Mouse (Mus musculus): ENCODE data around the gene Chd4.
A peak's percentile ranks its signal among the peaks of the same experiment; 100 is the strongest.
"Not testable (repeated sequence)": the region's sequence is repeated elsewhere in the genome, so short reads cannot be mapped to it uniquely, and the experiment has no call there.

Chd4 gene

DNA sequence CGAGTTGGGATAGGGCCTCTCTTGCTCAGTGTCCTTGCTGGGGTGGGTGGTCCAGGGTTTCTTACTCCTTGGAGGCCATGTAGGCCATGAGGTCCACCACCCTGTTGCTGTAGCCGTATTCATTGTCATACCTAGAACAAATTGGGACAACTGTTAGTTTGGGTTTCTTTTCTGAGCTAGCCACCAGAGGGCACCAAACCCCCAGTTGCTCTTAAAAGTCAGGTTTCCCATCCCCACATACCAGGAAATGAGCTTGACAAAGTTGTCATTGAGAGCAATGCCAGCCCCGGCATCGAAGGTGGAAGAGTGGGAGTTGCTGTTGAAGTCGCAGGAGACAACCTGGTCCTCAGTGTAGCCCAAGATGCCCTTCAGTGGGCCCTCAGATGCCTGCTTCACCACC lies 66.2 kb downstream of the Chd4 start:
- peak; percentile 72 for DNase-seq (ENCODE audit: low spot score)

DNA sequence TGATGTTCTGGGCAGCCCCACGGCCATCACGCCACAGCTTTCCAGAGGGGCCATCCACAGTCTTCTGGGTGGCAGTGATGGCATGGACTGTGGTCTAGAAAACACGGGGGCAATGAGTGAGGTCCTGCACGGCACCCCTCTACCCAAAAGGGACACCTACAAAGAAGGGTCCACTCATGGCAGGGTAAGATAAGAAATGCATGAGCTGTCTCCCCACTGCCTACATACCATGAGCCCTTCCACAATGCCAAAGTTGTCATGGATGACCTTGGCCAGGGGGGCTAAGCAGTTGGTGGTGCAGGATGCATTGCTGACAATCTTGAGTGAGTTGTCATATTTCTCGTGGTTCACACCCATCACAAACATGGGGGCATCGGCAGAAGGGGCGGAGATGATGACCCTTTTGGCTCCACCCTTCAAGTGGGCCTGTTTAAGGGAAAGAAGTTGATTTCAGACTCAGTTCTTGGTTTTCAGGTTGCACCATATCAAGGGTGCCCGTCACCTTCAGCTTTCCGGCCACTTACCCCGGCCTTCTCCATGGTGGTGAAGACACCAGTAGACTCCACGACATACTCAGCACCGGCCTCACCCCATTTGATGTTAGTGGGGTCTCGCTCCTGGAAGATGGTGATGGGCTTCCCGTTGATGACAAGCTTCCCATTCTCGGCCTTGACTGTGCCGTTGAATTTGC lies 67.0 kb downstream of the Chd4 start:
- not testable (repeated sequence) for DNase-seq (ENCODE audit: low spot score)

DNA sequence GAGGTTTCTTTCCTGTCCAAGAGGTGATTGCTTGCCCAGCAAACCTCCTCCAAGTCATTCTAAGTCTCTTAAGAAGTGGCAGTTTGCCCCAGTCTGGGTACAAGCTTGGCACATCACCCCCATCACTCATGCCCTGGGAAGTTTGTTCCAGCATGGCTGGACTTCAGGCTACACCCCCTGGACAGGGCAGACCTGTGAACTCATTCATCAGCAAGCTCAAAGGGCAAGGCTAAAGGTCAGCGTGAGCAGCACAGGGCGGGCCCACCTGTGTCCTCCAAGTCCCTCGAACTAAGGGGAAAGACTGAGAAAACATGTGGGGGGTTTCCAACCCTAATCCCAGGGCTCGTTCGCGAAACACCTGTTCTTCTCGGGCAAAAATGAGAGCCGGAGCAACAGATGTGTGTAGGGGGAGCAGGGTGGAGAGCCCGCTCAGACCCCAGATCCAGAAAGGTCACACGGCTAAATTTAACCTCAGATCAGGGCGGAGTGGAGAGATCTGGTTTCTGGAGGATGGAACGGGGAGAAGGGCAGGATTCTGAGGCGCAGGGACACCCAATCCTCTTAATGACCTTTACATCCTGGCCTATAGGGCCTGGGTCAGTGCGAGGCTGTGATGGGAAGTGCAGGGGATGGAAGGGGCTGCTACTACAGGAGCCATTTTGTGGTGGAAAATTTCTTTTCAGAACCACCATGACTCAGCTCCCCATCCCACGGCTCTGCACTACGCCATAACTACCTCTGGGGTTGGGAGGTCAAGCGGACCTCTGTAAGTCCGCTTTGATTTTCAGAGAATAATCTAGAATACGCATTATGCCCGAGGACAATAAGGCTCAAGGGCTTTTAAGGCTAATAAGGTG lies 68.2 kb downstream of the Chd4 start:
- DNase-seq (ENCODE audit: low spot score): peak; percentile 45

DNA sequence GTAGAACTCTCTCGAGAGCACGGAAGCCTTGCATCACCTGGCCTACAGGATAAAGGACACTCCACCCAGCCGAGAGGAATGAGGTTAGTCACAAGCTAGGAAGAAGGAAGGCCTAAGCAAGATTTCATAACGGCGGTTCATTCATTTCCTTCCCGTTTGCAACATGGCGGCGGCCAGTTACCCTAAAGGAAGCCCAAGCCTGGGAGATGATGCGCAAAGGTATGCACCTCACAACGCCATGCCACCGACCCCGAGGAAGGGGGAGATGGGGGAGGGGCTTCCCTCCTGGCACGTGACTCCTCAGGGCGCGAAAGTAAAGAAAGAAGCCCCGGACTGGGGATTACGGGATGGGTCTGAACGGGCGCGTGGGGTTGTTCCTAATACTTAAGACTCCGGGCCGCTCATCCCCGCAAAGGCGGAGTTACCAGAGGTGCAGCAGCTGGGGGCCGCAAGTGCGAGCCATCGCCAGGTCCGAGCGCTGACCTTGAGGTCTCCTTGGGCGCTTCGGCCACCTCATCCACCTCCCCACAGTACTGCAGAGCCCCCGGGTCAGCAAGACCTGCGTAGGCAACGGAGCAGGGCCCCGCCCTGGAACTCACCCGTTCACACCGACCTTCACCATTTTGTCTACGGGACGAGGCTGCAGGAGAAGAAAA lies 69.0 kb downstream of the Chd4 start:
- no peak for DNase-seq (ENCODE audit: low spot score)

DNA sequence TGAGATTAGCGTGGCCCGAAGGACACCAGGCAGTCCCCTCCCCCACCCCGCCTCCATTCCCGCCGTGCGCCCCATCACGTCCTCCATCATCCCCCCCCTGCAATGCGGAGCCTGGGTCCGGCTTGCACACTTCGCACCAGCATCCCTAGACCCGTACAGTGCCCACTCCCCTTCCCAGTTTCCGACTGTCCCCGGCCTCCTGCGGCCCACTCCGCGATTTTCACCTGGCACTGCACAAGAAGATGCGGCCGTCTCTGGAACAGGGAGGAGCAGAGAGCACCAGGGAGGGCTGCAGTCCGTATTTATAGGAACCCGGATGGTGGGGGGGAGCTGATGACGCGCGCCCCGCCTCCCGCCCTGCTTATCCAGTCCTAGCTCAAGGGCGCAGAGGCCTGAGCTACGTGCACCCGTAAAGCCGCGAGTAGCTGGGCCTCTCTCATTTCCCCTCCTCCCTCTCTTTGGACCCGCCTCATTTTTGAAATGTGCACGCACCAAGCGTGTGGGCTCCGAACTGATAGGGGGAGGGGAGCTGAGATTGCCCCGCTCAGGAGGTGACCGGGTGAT lies 69.6 kb downstream of the Chd4 start:
- DNase-seq (ENCODE audit: low spot score): peak; percentile 92

DNA sequence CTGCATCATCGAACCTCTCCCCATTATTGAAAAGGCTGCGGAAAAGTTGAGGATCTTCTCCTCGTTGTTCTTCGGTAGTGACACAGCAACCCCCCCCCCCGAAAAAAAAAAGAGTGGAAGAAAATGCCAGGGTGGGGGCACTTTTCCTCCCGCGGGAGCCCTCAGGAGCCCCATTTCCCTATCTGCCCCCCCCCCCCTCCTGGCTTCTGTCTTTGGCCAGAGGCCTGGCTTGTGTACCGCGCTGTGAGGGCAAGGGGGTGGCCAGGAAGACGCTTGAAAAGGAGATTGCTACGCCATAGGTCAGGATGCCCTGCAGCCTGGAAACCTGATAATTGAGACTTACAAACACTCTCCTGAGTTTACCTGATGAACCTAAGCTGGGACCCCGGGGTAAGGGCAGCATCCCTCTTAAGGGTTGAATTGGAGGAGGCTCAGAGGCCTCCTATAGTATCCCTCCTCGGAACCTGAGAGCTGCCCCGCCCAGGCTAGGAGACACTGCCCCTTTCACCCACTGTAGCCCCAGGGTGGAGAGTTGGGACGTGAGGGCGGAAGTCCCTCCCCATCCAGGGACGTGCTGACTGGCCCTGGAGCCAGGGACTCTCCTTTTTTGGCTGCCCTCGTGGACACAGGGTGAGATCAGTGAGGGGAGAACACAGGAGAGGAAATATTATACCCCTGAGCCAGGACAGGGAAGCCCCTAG lies 70.4 kb downstream of the Chd4 start, which contains the start of gene Gapdh:
TSS of gene Gapdh (minus strand) at position 417 of the 701 bp plus-strand sequence.
- no peak for DNase-seq (ENCODE audit: low spot score)

DNA sequence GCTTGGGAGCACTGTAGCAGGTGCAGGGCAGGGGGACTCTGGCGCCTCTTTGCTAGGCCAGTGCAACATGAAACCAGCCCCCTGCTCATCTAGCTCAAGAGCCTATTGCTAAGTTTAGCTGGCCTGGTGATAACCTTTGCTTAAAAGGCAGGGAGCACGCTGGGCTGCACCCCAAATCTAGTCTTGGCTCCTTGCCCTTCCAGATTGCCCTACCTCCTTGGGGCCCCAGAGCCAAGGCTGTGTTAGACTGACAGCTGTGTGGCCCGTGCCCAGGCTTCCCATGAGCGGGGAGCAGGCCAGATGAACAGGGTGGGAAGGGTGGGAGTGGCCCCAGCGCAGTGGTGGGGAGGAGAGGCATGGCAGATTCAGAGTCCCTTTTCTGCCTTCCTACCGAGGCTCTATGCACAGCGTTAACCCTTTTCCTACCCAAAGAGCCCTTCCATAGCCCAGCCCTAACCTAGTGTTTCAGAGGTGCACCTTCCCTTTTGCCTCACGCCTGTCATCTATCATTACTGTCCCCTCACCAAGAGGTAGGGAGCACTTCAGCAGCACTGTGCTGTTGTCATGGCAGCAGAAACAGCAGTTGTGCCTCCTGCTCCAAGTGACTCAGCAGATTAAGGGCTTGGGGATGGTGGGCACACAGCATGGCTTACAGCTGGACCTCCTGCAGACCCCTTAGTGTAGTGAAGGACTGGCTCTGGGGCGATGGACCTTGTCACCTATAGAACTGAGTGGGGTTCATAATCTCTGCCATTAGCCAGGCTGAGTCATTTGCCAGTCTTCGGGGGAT lies 71.3 kb downstream of the Chd4 start:
- no peak for DNase-seq (ENCODE audit: low spot score)

DNA sequence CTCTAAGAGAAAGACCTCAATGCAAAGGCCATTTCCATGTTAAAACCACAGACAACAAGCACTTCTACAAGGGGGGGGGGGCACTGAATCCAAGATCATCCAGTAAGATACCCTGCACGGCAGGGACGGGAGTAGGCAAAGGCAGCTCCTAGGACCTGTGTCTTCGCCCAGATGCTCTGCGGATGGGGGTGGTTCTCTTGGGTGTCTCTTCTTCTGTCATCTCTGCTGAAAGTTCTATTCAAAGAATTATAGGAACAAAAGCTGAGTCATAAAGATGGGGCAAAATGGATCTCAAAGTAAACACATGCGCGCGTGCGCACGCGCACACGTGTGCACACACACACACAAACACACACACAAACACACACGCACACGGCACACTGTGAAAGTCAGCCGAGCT lies 72.3 kb downstream of the Chd4 start:
- no peak for DNase-seq (ENCODE audit: low spot score)

DNA sequence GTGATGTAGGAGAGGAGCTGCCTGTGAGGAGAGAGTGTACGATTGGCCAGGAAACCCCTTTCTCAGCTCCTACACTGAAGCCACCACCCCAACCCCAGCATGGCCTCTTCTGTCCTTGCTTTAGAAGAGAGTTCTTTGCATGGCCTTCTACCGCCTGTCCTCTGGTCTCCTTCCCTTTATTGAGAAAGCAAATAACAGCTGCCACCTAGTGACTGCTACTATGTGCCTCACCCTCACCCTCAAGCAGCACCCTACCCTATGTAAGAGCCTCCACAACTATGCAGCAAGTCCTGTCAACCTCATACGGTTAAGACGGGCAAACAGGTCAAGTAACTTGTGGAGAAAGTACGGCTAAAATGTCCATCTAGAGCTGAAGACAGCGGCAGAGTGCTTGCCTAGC lies 74.4 kb downstream of the Chd4 start:
- DNase-seq (ENCODE audit: low spot score): no peak

DNA sequence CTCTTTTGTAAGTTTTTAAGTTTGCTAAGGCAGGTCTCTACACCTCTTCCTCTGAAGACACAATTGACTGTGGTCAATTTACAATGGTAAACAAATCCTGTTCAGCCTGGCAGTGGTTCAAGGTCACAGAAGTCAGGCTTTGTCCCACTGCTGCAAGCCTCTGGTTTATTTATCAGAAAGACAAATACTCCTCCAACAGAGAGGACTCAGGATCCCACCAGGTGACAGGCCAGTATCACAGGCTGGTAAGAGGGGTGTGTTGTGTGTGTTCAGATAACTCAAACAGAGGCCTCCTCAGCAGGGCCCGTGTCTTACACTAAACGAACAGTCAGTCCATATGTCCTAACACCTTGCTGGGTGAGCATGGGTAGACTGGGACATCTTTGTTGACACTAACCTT lies 76.7 kb downstream of the Chd4 start:
- no peak for DNase-seq (ENCODE audit: low spot score)

DNA sequence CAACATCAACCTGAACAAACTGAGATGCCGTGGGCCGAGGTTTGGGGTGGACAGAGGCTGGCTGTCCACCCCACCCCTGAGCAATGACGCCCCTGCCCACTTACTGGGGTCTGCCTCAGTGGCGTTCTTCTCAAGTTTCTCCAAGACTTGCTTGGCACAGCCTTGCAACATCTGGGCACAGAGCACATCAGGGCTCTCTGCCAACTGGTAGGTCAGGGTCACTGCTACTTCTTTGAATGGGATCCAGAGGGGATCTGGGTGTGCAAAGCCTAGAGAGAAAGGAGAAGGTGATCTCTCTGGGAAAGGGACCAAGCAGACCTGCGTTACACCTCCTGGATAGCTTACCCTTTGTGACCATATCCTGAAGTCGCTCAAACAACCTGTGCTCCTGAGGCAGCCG lies 77.5 kb downstream of the Chd4 start:
- no peak for DNase-seq (ENCODE audit: low spot score)

DNA sequence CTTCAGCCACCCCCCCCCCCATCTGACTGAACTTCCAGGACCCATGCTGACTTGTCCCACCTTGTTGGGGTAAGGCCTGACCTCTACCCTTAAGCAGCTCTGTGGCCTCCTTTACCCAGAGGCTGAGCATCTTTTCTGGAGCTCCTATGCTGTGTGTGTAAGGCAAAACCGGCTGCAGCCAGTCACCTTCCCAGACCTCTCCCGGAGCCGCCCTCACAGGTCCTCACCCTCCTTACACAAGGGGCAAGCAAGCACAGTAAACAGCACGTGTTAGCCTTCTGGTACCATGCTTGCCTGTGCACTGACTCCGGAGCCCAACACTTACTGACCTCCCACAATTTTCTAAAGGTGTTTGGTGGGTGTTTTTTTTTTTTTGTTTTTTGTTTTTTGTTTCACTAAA lies 79.7 kb downstream of the Chd4 start:
- DNase-seq (ENCODE audit: low spot score): no peak

DNA sequence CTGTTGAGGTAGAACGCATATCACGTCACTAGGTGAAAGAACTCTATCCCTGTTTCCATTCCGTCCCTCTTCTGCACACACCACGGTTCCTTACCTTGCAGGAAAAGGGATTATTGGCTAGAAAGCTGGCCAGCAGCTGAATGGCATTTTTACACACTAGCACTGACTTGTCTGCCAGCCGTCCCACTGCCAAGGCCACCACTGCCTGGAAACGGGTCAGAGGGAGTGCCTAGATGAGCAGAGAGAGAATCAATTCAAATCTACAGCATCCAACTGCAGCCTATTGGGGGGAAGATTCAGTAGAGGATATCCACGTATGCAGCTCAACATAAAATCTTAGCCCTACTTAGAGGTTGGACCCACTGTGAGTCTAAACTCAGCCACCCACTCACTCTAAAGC lies 83.8 kb downstream of the Chd4 start:
- DNase-seq (ENCODE audit: low spot score): no peak
